Mouse (Mus musculus): ENCODE data around the gene Sgip1.

Sgip1 gene

DNA sequence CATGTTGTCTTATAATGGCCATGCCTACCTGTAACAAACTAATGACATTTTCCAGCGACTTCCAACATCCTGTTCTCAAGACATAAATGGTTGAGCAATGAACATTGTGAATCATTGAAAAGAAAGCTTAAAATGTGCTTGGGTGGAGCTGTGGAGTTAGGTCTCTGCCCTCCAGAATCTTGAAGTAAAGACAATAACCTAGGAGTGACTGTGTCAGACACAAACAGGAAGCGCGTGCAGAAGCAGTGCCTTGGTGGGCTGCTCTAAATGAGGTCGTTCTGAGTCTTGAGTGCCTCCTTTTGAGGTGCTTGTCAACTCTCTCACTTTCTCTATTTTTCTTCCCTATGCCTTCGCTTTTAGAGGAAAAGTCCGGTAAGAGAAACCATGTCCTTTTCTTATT, 159.1 kb downstream of the Sgip1 start:
- DNase-seq: no peak

DNA sequence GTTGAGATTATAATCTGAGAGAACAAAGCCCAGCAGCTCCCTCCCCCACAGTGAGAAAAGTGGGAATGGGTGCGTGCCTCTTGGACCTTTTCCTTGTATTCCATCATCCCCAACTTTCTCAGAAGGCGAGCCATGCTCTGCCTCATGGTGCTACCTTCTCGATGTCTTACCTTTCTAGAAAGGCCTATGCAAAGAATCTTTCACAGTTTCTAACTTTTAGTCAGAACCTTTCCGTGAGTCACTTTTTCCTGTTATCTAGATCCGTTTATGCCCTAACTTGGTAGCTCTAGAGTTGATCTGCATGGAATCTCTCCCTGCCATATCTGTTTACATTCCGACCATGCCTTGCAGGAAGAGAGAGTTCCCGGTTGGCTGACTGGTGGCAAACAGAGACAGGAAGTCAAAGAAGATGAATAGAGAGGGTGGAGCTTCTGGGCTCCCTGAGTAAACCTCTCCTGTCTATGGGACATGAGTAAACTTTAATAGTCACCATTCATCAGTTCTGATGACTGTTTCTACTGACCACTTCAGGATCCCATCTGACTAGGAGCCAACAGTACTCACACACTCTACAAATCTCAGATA, 166.8 kb downstream of the Sgip1 start:
- no peak for DNase-seq

DNA sequence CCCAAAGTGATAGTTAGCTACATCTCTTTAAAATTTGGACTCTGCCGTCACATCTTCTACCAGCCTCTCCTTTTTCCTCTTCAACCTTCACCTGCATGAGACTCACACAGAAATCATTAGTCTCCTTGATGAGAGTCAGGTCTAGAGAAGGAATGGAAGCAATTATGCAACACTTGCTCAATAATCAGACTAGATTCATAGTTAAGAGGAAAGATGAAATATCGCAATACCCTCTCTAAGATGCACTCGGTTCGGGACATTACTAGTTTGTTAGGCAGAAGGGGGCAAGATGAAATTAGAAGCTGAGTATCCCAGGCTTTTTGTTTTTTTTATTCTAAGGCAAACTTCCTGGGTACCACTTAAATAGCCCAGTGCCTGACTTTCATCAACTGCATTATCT, 169.1 kb downstream of the Sgip1 start:
- DNase-seq: no peak

DNA sequence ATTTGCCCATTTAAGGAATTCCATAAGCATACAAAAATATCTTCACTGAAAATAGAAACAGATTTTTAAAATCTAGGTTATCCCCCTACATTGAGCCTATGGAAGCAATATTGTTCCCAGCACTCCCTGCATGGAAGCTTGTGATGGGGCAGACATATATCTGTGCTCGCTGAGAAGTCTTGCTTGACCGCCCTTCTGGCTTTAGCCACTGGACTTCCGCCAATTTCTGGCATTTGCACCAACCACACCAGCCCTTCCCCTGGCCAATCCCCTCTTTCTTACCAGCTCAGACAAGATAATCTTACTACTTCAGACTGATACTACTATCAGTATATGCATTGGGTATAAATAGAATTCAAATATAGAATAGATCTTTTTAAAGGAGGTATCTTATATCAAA, 172.1 kb downstream of the Sgip1 start:
- no peak for DNase-seq

DNA sequence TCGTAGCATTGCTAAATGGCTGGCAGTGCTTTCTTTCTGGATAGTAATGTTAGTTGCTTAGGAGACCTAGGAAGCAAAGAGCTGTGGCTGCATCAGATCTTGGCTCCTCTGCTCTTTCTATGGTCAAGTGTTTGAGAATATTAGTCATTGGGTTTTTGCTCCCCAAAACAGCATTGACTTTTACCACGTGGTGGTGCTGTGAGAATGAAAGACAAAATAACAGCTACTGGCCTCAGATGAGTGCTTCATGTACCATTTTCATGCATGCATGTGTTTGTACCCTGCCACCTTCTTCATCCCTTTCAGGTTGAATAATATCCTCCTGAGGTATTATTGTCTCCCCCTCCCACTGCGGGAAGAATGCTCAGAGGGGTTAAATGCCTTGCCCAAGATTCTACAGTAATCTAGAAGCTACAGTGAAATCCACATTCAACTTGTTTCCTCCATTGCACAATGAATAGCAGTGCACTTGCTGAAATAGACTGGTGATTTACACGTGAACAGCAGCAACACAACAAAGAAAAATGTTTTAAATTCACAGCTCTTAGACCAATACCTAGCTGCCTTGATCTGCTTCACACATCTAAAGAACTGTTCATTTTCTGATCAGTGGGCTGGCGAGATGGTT, 172.7 kb downstream of the Sgip1 start:
- no peak for DNase-seq

DNA sequence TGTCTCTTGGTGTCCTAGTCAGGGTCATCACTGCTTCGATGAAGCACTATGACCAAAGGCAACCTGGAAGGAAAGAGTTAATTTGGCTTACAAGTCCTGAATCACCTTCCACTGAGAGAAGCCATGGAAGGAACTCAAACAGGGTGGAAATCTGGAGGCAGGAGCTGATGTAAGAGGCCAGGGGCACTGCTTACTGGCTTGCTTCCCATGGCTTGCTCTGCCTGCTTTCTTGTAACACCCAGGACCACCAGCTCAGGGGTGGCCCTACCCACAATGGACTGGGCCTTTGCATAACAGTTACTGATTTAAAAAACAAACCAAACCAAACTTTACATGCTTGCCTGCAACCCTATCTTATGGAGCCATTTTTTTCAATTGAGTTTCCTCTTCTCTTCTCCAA, 177.1 kb downstream of the Sgip1 start:
- DNase-seq: no peak

DNA sequence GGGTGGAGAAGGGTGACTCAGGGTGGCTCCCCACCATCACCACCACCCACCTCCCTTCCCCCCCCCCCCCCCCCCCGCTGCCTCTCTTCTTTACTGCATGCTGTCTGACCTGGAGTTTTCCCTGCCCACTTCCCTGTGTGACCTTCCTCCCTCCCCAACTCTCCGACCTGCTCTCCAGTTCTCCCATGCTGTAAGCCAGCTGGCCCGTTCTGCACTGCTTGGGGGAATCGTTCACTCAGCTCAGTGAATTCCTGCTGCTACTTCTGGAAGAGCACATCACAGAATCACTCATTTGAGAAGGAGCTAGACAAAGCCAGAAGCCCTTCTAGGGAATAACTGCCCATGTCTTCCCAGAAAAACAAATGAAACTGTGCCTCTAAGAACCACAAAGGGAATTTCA, 188.4 kb downstream of the Sgip1 start:
- no peak for DNase-seq

DNA sequence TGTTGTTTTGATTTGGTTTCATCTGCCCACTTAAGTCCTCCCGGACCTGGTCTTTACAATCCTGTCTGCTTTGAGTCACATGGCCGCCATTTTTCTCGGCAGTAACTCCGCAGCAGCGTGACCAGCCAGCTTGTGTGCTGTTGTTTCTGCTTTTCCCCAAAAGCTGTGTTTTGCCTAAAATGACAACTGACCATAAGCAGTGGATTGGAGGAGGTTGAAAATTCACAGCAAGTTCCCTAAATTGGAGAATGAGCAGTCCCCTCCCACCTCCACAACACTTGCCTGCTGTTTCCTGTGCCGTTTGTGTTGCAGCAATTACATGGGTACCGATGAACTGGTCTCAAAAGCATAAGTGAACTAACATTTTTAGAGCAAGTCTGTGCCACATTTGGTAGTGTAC, 189.6 kb downstream of the Sgip1 start:
- peak; percentile 20 for DNase-seq

DNA sequence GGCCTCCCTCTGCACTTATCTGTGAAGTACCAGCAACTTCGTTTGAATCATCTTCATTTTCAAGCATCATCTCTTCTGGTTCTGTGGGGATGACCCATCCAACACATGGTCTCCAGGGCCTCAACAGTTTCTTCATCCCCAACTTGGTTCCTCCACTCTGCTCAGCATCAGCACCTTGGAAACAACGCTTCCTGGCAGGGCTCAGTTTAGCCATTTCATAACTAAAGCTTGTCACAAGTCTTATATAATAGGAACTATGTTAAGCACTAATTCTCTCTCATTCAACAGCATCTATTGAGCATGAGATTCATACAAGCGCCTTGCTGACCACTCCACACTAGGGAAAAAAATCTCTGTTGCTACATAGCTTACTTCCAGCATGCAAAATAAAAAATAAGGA, 199.2 kb downstream of the Sgip1 start:
- DNase-seq: no peak

DNA sequence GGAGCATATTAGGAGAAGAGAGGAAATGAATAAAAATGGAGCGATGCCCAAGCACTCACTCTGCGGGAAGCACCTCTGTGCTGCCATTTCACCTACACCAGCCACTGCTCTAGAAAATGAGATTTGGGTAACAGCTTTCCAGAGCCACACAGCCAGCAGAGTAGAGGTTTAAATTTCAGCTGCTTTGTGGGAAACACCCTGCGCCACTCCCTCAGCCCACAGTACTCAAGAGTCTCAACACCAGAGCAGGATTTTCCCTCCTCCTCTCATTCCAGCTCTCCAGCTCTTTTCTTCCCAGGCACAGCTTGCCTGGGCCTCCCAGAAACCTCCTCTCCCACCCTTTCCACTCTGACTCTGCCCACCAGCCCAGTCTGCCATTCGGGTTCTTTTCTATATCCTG, 199.6 kb downstream of the Sgip1 start:
- DNase-seq: no peak

DNA sequence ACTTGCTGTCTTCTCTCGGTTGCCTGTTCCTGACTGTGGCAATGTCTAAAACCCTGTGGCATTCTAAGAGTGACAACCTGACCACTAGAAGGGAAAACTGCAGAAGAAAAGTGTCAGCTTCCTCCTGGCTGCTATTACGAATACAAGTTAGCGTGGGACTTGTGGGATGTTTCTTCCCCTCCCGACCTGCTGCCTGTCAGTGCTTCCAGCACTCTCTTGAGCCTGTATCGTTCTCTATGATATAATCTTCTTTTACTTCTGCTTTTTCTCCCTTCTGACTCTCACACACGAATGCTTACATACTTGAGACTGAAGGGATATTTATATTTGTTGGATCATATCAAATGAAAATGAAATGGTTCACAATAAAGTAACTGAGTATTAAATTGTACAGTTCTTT, 203.2 kb downstream of the Sgip1 start:
- DNase-seq: no peak

DNA sequence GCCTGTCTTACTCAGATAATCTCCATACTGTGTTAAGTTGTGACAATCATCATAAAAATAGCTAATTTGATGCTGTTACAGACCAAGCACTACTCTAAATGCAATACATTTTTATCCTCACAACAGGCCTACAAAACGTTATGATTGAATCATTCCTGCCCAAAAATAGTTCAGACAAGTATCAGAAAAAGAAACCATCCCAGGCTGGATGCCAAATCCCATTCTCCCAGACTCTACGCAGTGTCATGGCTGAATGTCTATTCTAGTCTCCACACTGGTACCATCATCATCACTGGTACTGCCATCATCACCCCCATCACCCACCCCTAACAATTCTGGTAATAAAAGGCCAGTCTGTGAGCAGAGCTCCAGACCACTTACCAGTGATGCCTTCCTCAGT, 211.4 kb downstream of the Sgip1 start:
- no peak for DNase-seq

DNA sequence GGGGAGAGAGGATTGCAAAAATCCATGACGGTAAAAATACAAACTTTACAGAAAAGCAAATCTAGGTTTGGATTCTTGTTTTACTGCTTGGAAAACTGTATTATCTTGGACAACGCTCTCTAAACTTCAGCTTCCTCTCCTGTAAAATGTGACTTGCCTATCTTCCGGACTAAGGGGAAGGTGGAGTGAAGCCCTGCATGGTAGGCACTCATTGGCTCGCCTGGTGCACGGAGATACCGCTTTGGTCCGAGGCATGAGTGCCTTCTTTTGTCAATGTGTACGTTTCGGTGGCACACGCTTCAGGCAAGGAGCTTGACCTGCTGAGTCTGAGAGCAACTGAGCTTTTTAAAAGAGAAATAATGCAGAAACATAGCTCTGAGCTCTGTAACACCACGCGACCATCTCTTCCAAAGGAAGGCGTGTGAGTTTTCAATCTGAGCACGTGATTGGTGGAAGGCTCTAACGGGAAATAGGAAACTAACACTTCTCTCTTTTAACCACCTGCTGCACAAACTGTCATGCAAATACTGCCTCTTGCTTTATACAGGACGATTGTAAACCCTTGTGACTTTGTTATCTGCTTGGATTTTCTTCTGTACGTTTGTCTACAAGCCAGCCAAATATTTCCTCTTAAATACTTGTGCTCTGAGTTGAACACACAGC, 214.3 kb downstream of the Sgip1 start:
- no peak for DNase-seq

DNA sequence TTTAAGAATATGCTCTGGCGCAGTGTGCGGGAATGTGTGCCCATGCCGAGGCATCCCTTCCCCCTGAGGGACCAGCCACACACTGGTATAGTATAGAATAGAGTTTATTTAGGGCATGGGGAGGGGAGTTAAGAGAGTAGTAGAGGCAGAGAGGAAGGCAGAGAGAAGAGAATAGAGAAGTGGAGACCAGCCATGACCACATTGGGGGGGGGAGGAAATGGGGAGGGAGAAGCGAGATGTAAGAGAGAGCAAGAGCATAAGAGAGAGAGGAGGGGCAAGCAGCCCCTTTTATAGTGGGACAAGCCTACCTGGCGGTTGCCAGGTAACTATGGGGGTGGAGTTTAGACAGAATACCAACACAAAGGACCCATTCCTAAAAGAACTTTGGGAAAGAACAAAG, 218.3 kb downstream of the Sgip1 start:
- DNase-seq: no peak

DNA sequence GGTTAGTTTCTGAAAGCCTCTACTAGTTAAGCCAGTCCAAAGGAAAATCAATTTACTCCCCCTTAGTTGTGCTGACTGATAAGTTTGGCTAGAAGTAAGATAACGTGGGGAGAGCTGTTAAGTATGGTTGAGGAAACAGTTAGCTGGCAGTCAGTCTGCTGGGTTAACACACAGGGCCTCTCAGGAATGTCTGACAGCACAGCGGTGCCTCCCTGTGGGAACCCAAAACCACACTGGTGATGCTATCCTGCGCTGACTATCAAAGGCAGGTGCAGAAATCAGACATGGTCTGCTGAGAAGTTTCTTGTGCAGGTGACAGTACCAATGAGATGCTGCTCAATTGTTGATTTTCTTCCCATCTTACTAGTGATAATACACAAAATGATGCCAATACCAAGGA, 223.1 kb downstream of the Sgip1 start:
- DNase-seq: no peak

DNA sequence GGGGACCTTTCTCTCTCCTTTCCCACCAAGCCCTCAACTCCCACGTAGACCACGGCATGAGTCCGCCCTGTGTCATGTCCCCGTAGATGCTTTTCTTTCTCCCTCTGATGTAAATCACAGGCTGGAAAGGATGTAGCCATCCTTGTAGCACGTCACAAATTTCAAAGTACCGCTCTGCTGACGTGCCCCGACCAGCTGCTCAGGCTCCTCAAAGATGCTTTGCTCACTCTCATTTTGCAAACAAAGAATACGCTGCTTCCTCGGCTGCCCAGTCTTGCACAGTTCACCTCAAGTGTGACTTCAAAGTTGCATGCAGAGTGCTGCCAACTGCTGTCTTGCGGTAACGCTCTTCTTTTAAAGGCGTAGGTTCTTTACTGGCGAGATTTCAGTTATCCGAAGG, 226.7 kb downstream of the Sgip1 start:
- DNase-seq: no peak

DNA sequence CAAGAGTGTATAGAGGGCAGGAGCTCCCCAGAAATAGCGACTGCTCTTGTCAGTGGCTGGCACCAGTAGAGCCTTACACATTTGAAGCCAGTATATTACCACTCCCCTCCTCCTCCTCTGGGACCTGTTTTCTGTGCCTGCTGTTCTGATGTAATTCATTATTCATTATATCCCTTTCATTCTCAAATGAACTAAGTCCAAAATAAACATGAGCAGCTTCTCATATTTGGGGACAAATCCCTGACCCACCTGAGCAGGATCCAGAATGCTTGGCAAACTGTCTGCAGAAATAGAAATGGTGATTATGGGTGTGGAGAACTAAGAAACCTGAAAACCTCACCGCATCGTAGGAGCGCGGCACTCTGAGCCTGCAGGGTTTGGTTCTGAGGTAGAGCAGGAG, 228.5 kb downstream of the Sgip1 start:
- DNase-seq: no peak

DNA sequence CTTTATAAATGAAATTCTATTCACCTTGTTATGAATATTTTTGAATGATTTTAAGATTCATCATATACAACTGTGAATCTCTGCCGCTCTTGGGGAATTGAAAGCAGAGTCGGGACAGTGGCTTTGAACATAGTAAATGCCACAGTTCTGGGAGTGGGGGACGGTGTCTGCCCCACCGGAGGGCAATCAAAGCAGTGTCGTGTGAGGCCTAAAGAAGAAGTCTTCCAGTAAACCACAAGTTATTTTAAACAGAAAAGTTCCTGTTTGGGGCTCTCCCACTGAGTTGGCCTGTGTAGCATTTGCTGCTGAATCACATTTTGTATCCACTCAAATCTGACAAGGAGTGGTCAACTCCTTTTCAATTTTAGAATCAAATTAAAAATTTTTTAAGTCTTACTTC, 230.1 kb downstream of the Sgip1 start:
- DNase-seq: no peak

DNA sequence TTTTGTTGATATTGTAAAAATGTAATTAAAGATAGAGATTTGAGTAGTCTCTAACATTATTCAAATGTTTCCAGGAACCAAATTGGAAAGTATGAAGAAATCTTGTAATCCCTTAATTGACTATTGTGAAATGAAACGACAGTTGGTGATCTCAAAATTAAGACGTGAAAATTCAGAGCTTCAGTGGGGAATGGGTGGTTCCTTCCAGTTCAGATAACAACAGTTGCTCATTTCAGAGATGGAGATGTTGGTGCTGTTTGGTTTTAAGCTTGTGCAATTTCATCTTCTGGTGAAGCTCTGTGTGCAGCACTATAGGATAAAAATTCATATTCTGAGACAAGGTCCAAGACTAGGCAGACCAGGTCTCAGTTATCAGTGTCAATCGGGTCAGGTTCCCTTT, 231.0 kb downstream of the Sgip1 start:
- no peak for DNase-seq

DNA sequence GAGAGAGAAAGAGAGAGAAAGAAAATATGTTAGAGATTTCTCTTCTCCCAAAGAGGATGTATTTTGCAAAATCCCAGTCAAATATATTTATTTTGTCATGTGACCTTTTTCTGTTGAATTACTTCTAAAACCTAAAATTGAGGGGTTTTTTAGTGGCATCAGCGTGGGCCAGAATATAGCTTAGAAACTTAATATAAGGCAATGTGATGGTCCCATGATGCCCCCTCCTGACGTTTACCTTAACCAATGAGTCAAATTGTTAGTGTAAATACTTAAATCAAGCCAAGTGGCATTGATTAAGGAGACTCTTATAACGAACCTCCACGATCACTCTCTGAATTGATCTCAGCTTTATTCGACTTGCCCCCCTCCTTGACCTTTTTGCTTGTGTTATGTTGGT, 233.1 kb downstream of the Sgip1 start:
- no peak for DNase-seq

DNA sequence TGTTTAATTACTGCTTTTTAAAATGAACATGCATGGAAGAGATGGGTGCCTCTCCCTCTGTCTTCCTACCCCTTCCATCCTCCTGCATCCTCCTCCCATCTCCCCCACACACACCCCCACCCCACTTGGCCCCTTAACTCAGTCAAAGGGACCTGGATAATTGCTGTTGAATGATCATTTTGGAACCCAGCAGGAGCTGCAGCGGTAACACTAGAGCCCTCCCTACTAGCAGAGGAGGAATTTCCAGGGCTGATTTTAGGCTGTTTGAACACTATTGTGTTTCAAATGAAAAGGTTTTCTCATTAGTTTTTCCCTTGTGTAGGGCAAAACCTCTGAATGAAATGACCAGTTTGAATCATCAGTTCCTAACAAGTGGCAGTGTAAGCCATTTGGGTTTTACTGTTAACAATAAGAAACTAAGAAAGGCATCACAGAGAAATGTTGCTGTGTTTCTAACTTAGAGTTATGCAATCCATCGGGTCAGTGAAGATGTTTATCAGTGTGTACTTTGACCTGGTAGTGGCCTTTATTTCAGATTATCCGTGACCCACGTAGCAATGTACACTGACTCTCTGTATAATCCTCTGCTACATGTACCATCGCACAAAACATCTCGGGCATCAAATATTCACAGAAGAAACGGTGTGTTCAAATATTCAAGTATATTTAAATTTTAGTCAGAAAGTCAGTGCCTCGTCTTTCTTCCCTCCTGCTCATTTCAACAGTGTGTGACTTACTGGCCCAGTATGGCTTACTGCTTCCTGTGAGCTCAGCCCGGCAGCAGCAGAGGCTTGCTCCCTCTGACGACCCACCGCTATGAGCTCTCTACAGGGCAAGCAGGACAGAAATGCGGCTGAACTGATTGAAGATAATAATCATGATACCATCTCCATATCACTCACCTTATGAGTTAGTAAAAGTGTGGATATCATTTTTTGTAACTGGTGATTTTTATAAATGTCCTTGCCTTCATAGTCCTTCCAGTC, 235.5 kb downstream of the Sgip1 start:
- no peak for DNase-seq

DNA sequence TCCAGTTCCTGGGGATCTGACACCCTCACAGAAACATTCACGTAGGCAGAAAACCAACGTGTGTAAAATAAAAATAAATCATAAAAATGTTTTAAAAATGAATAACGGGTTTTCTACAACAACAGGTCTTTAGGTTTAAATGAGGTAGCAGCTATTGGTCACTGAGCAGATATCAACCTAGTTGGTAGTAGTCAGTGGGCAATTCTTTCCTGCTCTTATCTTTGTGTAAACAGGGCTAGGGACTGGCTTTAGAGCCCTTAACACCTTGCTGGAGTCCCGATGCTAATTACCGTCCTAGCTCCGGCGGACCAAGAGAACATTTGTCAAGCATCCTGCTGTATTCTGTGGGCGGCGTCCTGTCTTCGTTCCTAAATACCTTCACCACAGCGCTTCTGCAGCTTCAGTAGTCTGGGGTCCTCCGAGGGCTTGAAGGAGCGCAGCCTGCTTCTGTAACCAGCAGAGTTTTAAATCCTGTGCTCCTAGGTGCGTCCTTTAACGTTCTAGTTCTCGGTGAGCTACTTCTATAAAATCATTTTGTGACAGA, 236.8 kb downstream of the Sgip1 start:
- DNase-seq: no peak

DNA sequence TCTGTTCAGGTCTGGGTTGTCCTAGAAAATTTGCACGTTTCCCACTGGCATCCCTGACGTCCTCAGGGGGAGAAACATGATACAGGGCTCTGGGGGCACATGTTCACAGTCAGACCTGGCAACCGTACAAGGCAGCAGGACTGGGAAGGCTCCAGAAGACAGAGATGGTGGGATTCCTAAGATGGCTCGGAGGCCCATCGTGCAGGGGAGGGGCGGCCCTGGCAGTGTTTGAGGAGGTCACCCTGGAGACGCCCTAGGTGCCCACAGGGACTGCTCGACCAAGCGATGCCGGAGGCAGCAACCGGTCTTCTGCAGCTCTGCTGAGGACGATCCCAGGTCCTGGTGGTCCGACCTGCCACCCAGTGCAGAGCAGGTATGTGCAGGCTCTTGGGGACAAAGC, 237.3 kb downstream of the Sgip1 start, which contains the start of gene Tctex1d1:
TSS of gene Tctex1d1 (plus strand) at position 167 of the 400 bp plus-strand sequence.
- DNase-seq: no peak
